Mouse (Mus musculus) R1 (cell line): ENCODE data around the gene Radil.
A peak's percentile ranks its signal among the peaks of the same experiment; 100 is the strongest.

Source experiments
- DNase-seq: peaks from one replicate; pipeline ENCODE4 v3.0.0-alpha.2; 2018; ENCODE audit warnings: low read depth, low spot score

Gene Radil

GRCm38 (mm10) chr5:142486654-142487053 lies 64.2 kb downstream of the Radil start:
- no peak for DNase-seq

- DNase-seq, result peak; percentile 73
These were observed 67.3 kb downstream of the Radil start for GRCm38 (mm10) chr5:142483581-142483980.

GRCm38 (mm10) chr5:142482512-142482911 lies 68.4 kb downstream of the Radil start:
- DNase-seq, result peak; percentile 85

- peak; percentile 89 for DNase-seq
These were observed 72.0 kb downstream of the Radil start for GRCm38 (mm10) chr5:142478829-142479435.

GRCm38 (mm10) chr5:142477866-142478615 lies 72.9 kb downstream of the Radil start:
- DNase-seq, result peak; percentile 98

GRCm38 (mm10) chr5:142477346-142477745 lies 73.6 kb downstream of the Radil start:
- DNase-seq, result no peak

GRCm38 (mm10) chr5:142475669-142476068 lies 75.2 kb downstream of the Radil start:
- DNase-seq, result no peak

GRCm38 (mm10) chr5:142473696-142474095 lies 77.2 kb downstream of the Radil start:
- DNase-seq, result no peak

GRCm38 (mm10) chr5:142469796-142470195 lies 81.1 kb downstream of the Radil start:
- no peak for DNase-seq

GRCm38 (mm10) chr5:142468375-142468774 lies 82.5 kb downstream of the Radil start:
- DNase-seq, result no peak

GRCm38 (mm10) chr5:142463461-142464454 lies 87.1 kb downstream of the Radil start, which contains the start of gene Ap5z1:
Gene Ap5z1 (plus strand): TSS chr5:142463944.
- DNase-seq, result peak; percentile 99

GRCm38 (mm10) chr5:142463011-142463410 lies 87.9 kb downstream of the Radil start:
- no peak for DNase-seq

GRCm38 (mm10) chr5:142462641-142462948 lies 88.3 kb downstream of the Radil start:
- DNase-seq, result no peak

GRCm38 (mm10) chr5:142461942-142462640 lies 88.8 kb downstream of the Radil start:
- DNase-seq, result no peak

- no peak for DNase-seq
These were observed 91.1 kb downstream of the Radil start for GRCm38 (mm10) chr5:142459834-142460233.

GRCm38 (mm10) chr5:142458791-142459557 lies 91.9 kb downstream of the Radil start:
- no peak for DNase-seq

GRCm38 (mm10) chr5:142457345-142457744 lies 93.6 kb downstream of the Radil start:
- peak; percentile 63 for DNase-seq

GRCm38 (mm10) chr5:142456318-142456717 lies 94.6 kb downstream of the Radil start:
- DNase-seq, result no peak

GRCm38 (mm10) chr5:142453742-142454141 lies 97.2 kb downstream of the Radil start:
- no peak for DNase-seq

- DNase-seq, result peak; percentile 96
These were observed 99.1 kb downstream of the Radil start for GRCm38 (mm10) chr5:142451759-142452158.

GRCm38 (mm10) chr5:142450846-142451245 lies 100.1 kb downstream of the Radil start:
- peak; percentile 88 for DNase-seq
